Mouse (Mus musculus) liver, embryonic 14.5 days (tissue): ENCODE results near the gene AI182371.

Experiments used
- CTCF ChIP-seq: IDR thresholded peaks from 2 replicates; pipeline ENCODE4 v1.5.1; 2016; ENCODE audit warnings: antibody characterized with exemption, low read depth, control low read depth
- EP300 ChIP-seq: IDR thresholded peaks from 2 replicates; pipeline ENCODE4 v1.6.1; 2016; ENCODE audit warnings: antibody characterized with exemption, low read depth

DNA sequence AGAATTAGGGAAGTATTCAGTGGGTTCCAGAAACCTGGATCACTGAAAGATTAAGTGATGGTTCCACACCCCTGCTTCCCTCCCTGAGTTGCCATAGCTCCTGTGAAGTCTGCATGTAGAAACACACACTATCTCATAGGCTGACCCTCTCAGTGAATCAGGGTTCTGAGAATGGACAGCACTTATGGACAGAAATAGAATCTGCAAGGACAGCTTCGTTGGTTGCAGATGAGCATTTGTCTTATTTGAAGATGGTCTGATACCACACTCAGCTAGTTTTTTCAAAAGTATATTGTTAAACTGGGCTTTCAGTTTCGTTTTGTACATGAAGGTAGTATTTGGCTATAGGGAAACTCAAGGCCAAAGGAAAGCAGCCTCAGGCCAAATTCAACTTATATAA, 9.2 kb upstream of the AI182371 start:
- no peak for TF ChIP-seq CTCF
- TF ChIP-seq EP300: no peak
